8 mouse cellular contexts compared by ENCODE assay signal in the genomic region with DNA sequence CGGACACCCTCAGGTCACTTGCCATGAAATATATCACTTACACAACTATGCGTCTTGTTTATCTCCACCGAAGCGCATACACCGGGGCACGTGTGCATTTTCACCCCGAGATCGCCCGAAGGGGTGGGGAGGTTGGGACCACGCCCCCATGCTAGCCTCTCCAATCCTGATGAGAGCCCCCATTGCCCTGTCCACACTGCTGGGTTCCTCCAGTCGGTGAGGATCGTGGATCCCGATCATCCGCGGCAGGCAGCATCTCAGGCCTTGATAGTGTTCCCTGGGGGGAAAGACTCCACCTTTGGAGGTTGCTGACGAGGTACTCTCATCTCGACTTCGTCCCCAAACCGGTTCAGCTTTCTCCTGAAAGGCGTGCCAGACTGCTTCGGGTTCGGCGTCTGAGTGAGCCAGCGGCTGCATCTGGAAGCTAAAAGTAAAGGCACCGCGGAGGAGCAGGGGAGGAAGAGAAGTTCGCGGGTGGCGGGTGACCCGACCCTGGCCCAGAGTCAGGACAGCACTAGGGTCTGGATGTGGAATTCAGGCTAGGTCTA. TPM values are rescaled to one million over a fixed set of nuclear protein-coding genes. Genes with fewer than 3 reads are reported as not detected.
DNase-seq lines count a peak whose midpoint lies in the region; ATAC-seq and TF ChIP-seq lines count a peak whose summit lies in the region.

No protein-coding gene starts in this region.

- H3K4me1 ChIP-seq in MEL (ENCODE audit: control insufficient read depth in 1 of 2, insufficient read depth in 2 of 2, low read length in 2 of 2), result peaks cover 8 to 21% of the 10 kb centered on the region in 2 experiments; a peak in 3 of 4 replicates
- peaks cover 43% of the 10 kb centered on the region for H3K4me1 ChIP-seq in forebrain, embryonic 13.5 days
- H3K4me1 ChIP-seq in kidney, adult 2 months (ENCODE audit: control insufficient read depth, insufficient read depth, low read length), result no peaks in the 10 kb centered on the region
- peaks cover 6% of the 10 kb centered on the region; the same call in 1 of the 2 replicates for H3K4me1 ChIP-seq in lung, postnatal 0 days (ENCODE audit: insufficient read depth, low read depth, low read length)

- no peak for TF ChIP-seq RAD21 in MEL (IDR thresholded peaks at IDR 0.05; ENCODE audit: low read depth, low read length)

- no peak for ATAC-seq in forebrain, embryonic 13.5 days
- peak; percentile 18; the same call in 1 of the 2 replicates for ATAC-seq in lung, postnatal 0 days

- no peak for TF ChIP-seq EP300 in MEL (IDR thresholded peaks at IDR 0.05; ENCODE audit: low read depth in 1 of 2, low read length in 2 of 2)
- no peak for TF ChIP-seq EP300 in lung, postnatal 0 days (IDR thresholded peaks at IDR 0.05)

- H3K9ac ChIP-seq in MEL (ENCODE audit: control insufficient read depth, low read depth, low read length, poor library complexity, severe bottlenecking), result peak overlapping the region; percentile 85
- H3K9ac ChIP-seq in forebrain, embryonic 13.5 days, result peak overlapping the region; percentile 56
- peak overlapping the region; percentile 69 for H3K9ac ChIP-seq in lung, postnatal 0 days (replicated peaks; ENCODE audit: low read depth)

- WGBS in forebrain, embryonic 13.5 days, result under 1% methylated on average over 30 of the region's 30 CpGs
- WGBS in kidney, adult 2 months, result under 1% methylated on average over 30 of the region's 30 CpGs
- WGBS in lung, postnatal 0 days, result 2% methylated on average over 29 of the region's 30 CpGs

- H3K4me3 ChIP-seq in MEL (ENCODE audit: control insufficient read depth in 1 of 2, insufficient read depth in 1 of 2, low read depth in 2 of 2, low read length in 2 of 2), result peak overlapping the region; percentile 80 to 83
- peak overlapping the region; percentile 48 for H3K4me3 ChIP-seq in forebrain, embryonic 13.5 days
- H3K4me3 ChIP-seq in kidney, adult 2 months (ENCODE audit: insufficient read depth, low read depth, low read length), result peak overlapping the region; percentile 57
- peak overlapping the region; percentile 55 for H3K4me3 ChIP-seq in lung, postnatal 0 days (ENCODE audit: low read depth, low read length)

- peak overlapping the region; percentile 88 for H3K4me2 ChIP-seq in forebrain, embryonic 13.5 days
- peak overlapping the region; percentile 86 for H3K4me2 ChIP-seq in lung, postnatal 0 days (replicated peaks; ENCODE audit: low read depth, low read length)

- H3K79me2 ChIP-seq in MEL (ENCODE audit: control insufficient read depth, insufficient read depth, low read length, poor library complexity), result peaks cover 35% of the 10 kb centered on the region

- TF ChIP-seq POLR2A in MEL (IDR thresholded peaks at IDR 0.05; ENCODE audit: control insufficient read depth in 1 of 2, insufficient read depth in 1 of 2, low read depth in 1 of 2, low read length in 2 of 2, poor library complexity in 1 of 2), result peak; percentile 8 to 68; a peak in 3 of 4 replicates
- no peak for TF ChIP-seq POLR2A in kidney, adult 2 months (IDR thresholded peaks at IDR 0.05; ENCODE audit: low read depth, low read length)

- H3K9me3 ChIP-seq in MEL (replicated peaks; ENCODE audit: insufficient read depth, low read length), result no peaks in the 10 kb centered on the region
- no peaks in the 10 kb centered on the region for H3K9me3 ChIP-seq in forebrain, embryonic 13.5 days (replicated peaks)
- no peaks in the 10 kb centered on the region for H3K9me3 ChIP-seq in lung, postnatal 0 days (ENCODE audit: low read length)

- TF ChIP-seq CTCF in MEL (IDR thresholded peaks at IDR 0.05 in 2 of 3, conservative IDR thresholded peaks at IDR 0.05 in 1 of 3; ENCODE audit: control insufficient read depth in 1 of 3, insufficient read depth in 1 of 3, low read depth in 2 of 3, low read length in 3 of 3, poor library complexity in 1 of 3, severe bottlenecking in 1 of 3), result no peak
- no peak for TF ChIP-seq CTCF in kidney, adult 2 months (conservative IDR thresholded peaks at IDR 0.05; ENCODE audit: insufficient read depth, insufficient read length, low read depth, low read length)
- no peak for TF ChIP-seq CTCF in lung, postnatal 0 days (IDR thresholded peaks at IDR 0.05)

- H3K36me3 ChIP-seq in MEL (ENCODE audit: control insufficient read depth in 1 of 2, insufficient read depth in 2 of 2, low read length in 2 of 2), result peaks cover 2 to 15% of the 10 kb centered on the region in 2 experiments; a peak in 3 of 4 replicates
- H3K36me3 ChIP-seq in forebrain, embryonic 13.5 days (ENCODE audit: poor library complexity, severe bottlenecking), result peaks cover 5% of the 10 kb centered on the region
- no peaks in the 10 kb centered on the region for H3K36me3 ChIP-seq in kidney, adult 2 months (ENCODE audit: control insufficient read depth, insufficient read depth, low read length)
- H3K36me3 ChIP-seq in lung, postnatal 0 days (ENCODE audit: insufficient read depth, low read length), result 0 out of 2 replicates have a peak, but pooled peaks cover 4% of the 10 kb centered on the region

- peak overlapping the region; percentile 50 for H3K27ac ChIP-seq in MEL (ENCODE audit: control insufficient read depth, low read depth, low read length)
- no peak overlapping the region for H3K27ac ChIP-seq in forebrain, embryonic 13.5 days
- H3K27ac ChIP-seq in kidney, adult 2 months (ENCODE audit: insufficient read depth, low read depth, low read length), result peak overlapping the region; percentile 12; the same call in 1 of the 2 replicates
- peak overlapping the region; percentile 92 for H3K27ac ChIP-seq in lung, postnatal 0 days (ENCODE audit: low read length)

- H3K27me3 ChIP-seq in MEL (ENCODE audit: control insufficient read depth in 1 of 2, insufficient read depth in 2 of 2, low read length in 2 of 2), result no peaks in the 10 kb centered on the region
- H3K27me3 ChIP-seq in forebrain, embryonic 13.5 days, result peaks cover 67% of the 10 kb centered on the region
- H3K27me3 ChIP-seq in kidney, adult 2 months (replicated peaks; ENCODE audit: control insufficient read depth, insufficient read depth, low read length), result no peaks in the 10 kb centered on the region
- H3K27me3 ChIP-seq in lung, postnatal 0 days (replicated peaks; ENCODE audit: insufficient read depth, low read length), result no peaks in the 10 kb centered on the region; the same call in 1 of the 2 replicates

- peak; percentile 85 for DNase-seq in 3134 (ENCODE audit: extremely low read depth, insufficient read length, low spot score)
- peak; percentile 94 for DNase-seq in MEL (ENCODE audit: low read depth, low spot score)
- peak; percentile 24 for DNase-seq in kidney, adult 2 months
- DNase-seq in lung, postnatal 0 days (ENCODE audit: low spot score), result peak; percentile 76
- DNase-seq in spleen, postnatal 36 days (ENCODE audit: low spot score in 2 of 2), result peak; percentile 33 to 52
- DNase-seq in layer of hippocampus, adult 11-12 months (ENCODE audit: low spot score), result no peak
- no peak for DNase-seq in frontal cortex, postnatal 14 days (ENCODE audit: low spot score in 2 of 2)

TF ChIP-seq in MEL, 35 proteins besides CTCF, POLR2A, EP300 and RAD21 (continues in another document):
- peak; percentile 58; the same call in 1 of the 2 replicates for TF ChIP-seq TCF12 (IDR thresholded peaks at IDR 0.05; ENCODE audit: low read depth, low read length)
- TF ChIP-seq USF1 (IDR thresholded peaks at IDR 0.05; ENCODE audit: low read depth, low read length), result peak; percentile 93
- TF ChIP-seq MAFK (IDR thresholded peaks at IDR 0.05; ENCODE audit: borderline replicate concordance, low read depth, low read length), result no peak
- no peak for TF ChIP-seq MYB (IDR thresholded peaks at IDR 0.05; ENCODE audit: low read depth, low read length)
- no peak for TF ChIP-seq ZNF384 (IDR thresholded peaks at IDR 0.05; ENCODE audit: low read depth, low read length)
- TF ChIP-seq TAL1 (IDR thresholded peaks at IDR 0.05; ENCODE audit: low read length), result no peak
- TF ChIP-seq CHD2 (IDR thresholded peaks at IDR 0.05; ENCODE audit: low read length), result no peak
- no peak; the same call in 1 of the 2 replicates for TF ChIP-seq CHD1 (IDR thresholded peaks at IDR 0.05; ENCODE audit: low read depth, low read length)
- TF ChIP-seq MYC (IDR thresholded peaks at IDR 0.05; ENCODE audit: low read depth, low read length), result peak; percentile 90
- TF ChIP-seq MAX (IDR thresholded peaks at IDR 0.05; ENCODE audit: low read length), result peak; percentile 98
- TF ChIP-seq E2F4 (IDR thresholded peaks at IDR 0.05; ENCODE audit: borderline replicate concordance, low read depth, low read length), result no peak

RNA-seq across cellular contexts. Expression of a gene that starts 1.6 kb away (rescaled TPM):
- total RNA-seq in MEL (2012; rRNA removed), result 77.5 and 127 TPM in 2 replicates
- 10 to 100 TPM in 1 of 2 experiments, not detected in 1; 53.5 TPM for polyA plus RNA-seq in MEL (2012; ENCODE audit: insufficient read depth in 1 of 2, insufficient read length in 2 of 2, low read depth in 1 of 2, low replicate concordance in 2 of 2, missing spikeins in 1 of 2)
- polyA plus RNA-seq in forebrain, embryonic 13.5 days (2015; fragmentation: Nextera tagmentation; extraction: Ambion mirVana), result 0.98 and 2.2 TPM in 2 replicates
- polyA plus RNA-seq in kidney, adult 2 months (2012; rRNA removed), result 9.9 and 12.0 TPM in 2 replicates
- polyA plus RNA-seq in lung, postnatal 0 days (2015; fragmentation: Nextera tagmentation; extraction: Ambion mirVana), result 38.6 and 56.3 TPM in 2 replicates

RNA-seq across cellular contexts. Expression of a gene that starts 38.3 kb away (rescaled TPM):
- total RNA-seq in MEL (2012; rRNA removed), result 142 and 155 TPM in 2 replicates
- 100 to 1,000 TPM in 1 of 2 experiments, not detected in 1; 112 TPM for polyA plus RNA-seq in MEL (2012; ENCODE audit: insufficient read depth in 1 of 2, insufficient read length in 2 of 2, low read depth in 1 of 2, low replicate concordance in 2 of 2, missing spikeins in 1 of 2)
- 178 and 184 TPM in 2 replicates for polyA plus RNA-seq in forebrain, embryonic 13.5 days (2015; fragmentation: Nextera tagmentation; extraction: Ambion mirVana)
- 87.5 and 91.1 TPM in 2 replicates for polyA plus RNA-seq in kidney, adult 2 months (2012; rRNA removed)
- polyA plus RNA-seq in lung, postnatal 0 days (2015; fragmentation: Nextera tagmentation; extraction: Ambion mirVana), result 89.5 and 97.7 TPM in 2 replicates

RNA-seq across cellular contexts. Expression of a gene that starts 48.9 kb away (rescaled TPM):
- 22.9 and 31.1 TPM in 2 replicates for total RNA-seq in MEL (2012; rRNA removed)
- 10 to 100 TPM in 1 of 2 experiments, not detected in 1; 42.8 TPM for polyA plus RNA-seq in MEL (2012; ENCODE audit: insufficient read depth in 1 of 2, insufficient read length in 2 of 2, low read depth in 1 of 2, low replicate concordance in 2 of 2, missing spikeins in 1 of 2)
- 11.9 and 12.1 TPM in 2 replicates for polyA plus RNA-seq in forebrain, embryonic 13.5 days (2015; fragmentation: Nextera tagmentation; extraction: Ambion mirVana)
- 10.3 and 10.8 TPM in 2 replicates for polyA plus RNA-seq in kidney, adult 2 months (2012; rRNA removed)
- polyA plus RNA-seq in lung, postnatal 0 days (2015; fragmentation: Nextera tagmentation; extraction: Ambion mirVana), result 9.1 and 9.8 TPM in 2 replicates

RNA-seq across cellular contexts. Expression of a gene that starts 53.9 kb away (rescaled TPM):
- not detected in 2 replicates for total RNA-seq in MEL (2012; rRNA removed)
- polyA plus RNA-seq in MEL (2012; ENCODE audit: insufficient read depth in 1 of 2, insufficient read length in 2 of 2, low read depth in 1 of 2, low replicate concordance in 2 of 2, missing spikeins in 1 of 2), result not detected
- polyA plus RNA-seq in forebrain, embryonic 13.5 days (2015; fragmentation: Nextera tagmentation; extraction: Ambion mirVana), result 0.25 and 0.39 TPM in 2 replicates
- not detected in 2 replicates for polyA plus RNA-seq in kidney, adult 2 months (2012; rRNA removed)
- polyA plus RNA-seq in lung, postnatal 0 days (2015; fragmentation: Nextera tagmentation; extraction: Ambion mirVana), result 0.26 TPM in 1 of 2 replicates, not detected in the other

Comparison
In these comparisons a context has a peak if more than half of its experiments do, and no peak if none do; other contexts are left out.
1. DNase-seq: peak in 3134 (single experiment), MEL (single experiment), kidney, adult 2 months (single experiment), lung, postnatal 0 days (single experiment) and spleen, postnatal 36 days (2 of 2); none in layer of hippocampus, adult 11-12 months (single experiment) and frontal cortex, postnatal 14 days (0 of 2).
2. Peak in every context shown above with its lines, with median percentiles within 50 percentile points of each other: H3K4me3 ChIP-seq and H3K9ac ChIP-seq.